Mouse (Mus musculus) liver, embryonic 14 days (tissue): ENCODE results near the gene Gm13285. TPM values are rescaled to one million over a fixed set of nuclear protein-coding genes. Genes with fewer than 3 reads are reported as not detected.

Source experiments
- polyA plus RNA-seq: library from polyadenylated mRNA; depleted of rRNA; stranded (reverse); fragments of >200 nt; gene quantifications from 2 replicates; pipeline ENCODE4 v1.2.3, GENCODE M21; 2012; rRNA removed

The Gm13285 gene
- polyA plus RNA-seq, 1 experiment = not detected

Other genes with a start within 250 kb of the Gm13285 start
- not detected in 2 replicates for gene Ifna15, start 241.4 kb upstream of the Gm13285 start, polyA plus RNA-seq
- not detected in 2 replicates for gene Ifna14, start 227.9 kb upstream of the Gm13285 start, polyA plus RNA-seq
- gene Ifna9, start 207.3 kb upstream of the Gm13285 start, polyA plus RNA-seq = not detected in 2 replicates
- not detected in 2 replicates for gene Ifna12, start 196.3 kb upstream of the Gm13285 start, polyA plus RNA-seq
- not detected in 2 replicates for gene C87499, start 165.3 kb upstream of the Gm13285 start, polyA plus RNA-seq
- not detected in 2 replicates for gene Ifna13, start 155.2 kb upstream of the Gm13285 start, polyA plus RNA-seq
- not detected in 2 replicates for gene Ifna16, start 122.7 kb upstream of the Gm13285 start, polyA plus RNA-seq
- gene Ifna2, start 115.8 kb upstream of the Gm13285 start, polyA plus RNA-seq = not detected in 2 replicates
- gene Ifnab, start 108.3 kb upstream of the Gm13285 start, polyA plus RNA-seq = 0.06 TPM in 1 of 2 replicates, not detected in the other
- gene Gm26566, start 77.9 kb upstream of the Gm13285 start, polyA plus RNA-seq = 0.06 and 0.10 TPM in 2 replicates
- gene Klhl9, start 77.2 kb upstream of the Gm13285 start, polyA plus RNA-seq = 9.1 and 11.2 TPM in 2 replicates
- not detected in 2 replicates for gene Gm13271, start 44.8 kb upstream of the Gm13285 start, polyA plus RNA-seq
- gene Gm13283, start 39.5 kb upstream of the Gm13285 start, polyA plus RNA-seq = not detected in 2 replicates
- gene Gm13290, start 25.8 kb upstream of the Gm13285 start, polyA plus RNA-seq = not detected in 2 replicates
- gene Gm13289, start 22.7 kb upstream of the Gm13285 start, polyA plus RNA-seq = not detected in 2 replicates
- gene Gm13272, start 19.8 kb upstream of the Gm13285 start, polyA plus RNA-seq = not detected in 2 replicates
- 0.01 TPM in 1 of 2 replicates, not detected in the other for gene Ifnz, start 17.5 kb upstream of the Gm13285 start, polyA plus RNA-seq
- gene Gm13276, start 14.0 kb upstream of the Gm13285 start, polyA plus RNA-seq = not detected in 2 replicates
- not detected in 2 replicates for gene Gm13277, start 11.0 kb upstream of the Gm13285 start, polyA plus RNA-seq
- gene Gm13278, start 8.1 kb upstream of the Gm13285 start, polyA plus RNA-seq = not detected in 2 replicates
- gene Gm13275, start 5.2 kb upstream of the Gm13285 start, polyA plus RNA-seq = 0.06 TPM in 1 of 2 replicates, not detected in the other
- not detected in 2 replicates for gene Gm13279, start 2.3 kb upstream of the Gm13285 start, polyA plus RNA-seq
- gene Gm13287, start 3.6 kb downstream of the Gm13285 start, polyA plus RNA-seq = not detected in 2 replicates
- not detected in 2 replicates for gene Gm13288, start 5.9 kb downstream of the Gm13285 start, polyA plus RNA-seq
- gene Ifna7, start 16.6 kb downstream of the Gm13285 start, polyA plus RNA-seq = not detected in 2 replicates
- gene Ifna11, start 20.3 kb downstream of the Gm13285 start, polyA plus RNA-seq = not detected in 2 replicates
- gene Ifna6, start 27.8 kb downstream of the Gm13285 start, polyA plus RNA-seq = not detected in 2 replicates
- not detected in 2 replicates for gene Ifna5, start 35.9 kb downstream of the Gm13285 start, polyA plus RNA-seq
- not detected in 2 replicates for gene Ifna4, start 42.2 kb downstream of the Gm13285 start, polyA plus RNA-seq
- gene Ifna1, start 50.4 kb downstream of the Gm13285 start, polyA plus RNA-seq = not detected in 2 replicates
- gene Ifne, start 80.5 kb downstream of the Gm13285 start, polyA plus RNA-seq = not detected in 2 replicates